Mouse (Mus musculus): Measurements from ENCODE around the gene Casp3.

DNA sequence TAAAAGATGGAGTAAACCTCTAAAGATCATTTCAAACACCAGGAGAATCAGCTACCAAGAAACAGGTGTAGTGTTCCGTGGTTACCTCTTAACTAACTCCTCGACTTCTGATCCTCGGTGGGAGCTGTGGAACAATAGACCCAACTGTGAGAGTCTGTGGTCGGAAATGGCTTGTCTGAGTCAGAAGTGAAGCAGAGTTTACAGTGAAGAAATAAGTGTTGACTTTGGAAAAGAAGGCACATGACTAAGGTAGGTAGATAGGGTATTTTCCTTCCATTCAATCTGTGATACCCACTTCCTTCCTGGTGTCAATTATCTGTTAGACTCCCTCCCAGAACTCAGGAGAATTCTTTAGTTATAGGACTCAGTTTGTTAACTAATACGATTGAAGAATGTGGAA, 24.2 kb downstream of the Casp3 start:
- TF ChIP-seq CTCF (IDR thresholded peaks at IDR 0.05; ENCODE audit: low read depth) (no peak), EP300 (IDR thresholded peaks at IDR 0.05; ENCODE audit: low read depth) (no peak)
